Mouse (Mus musculus) myocyte (in vitro differentiated cells): Measurements from ENCODE around the gene Sema3e. TPM values are rescaled to one million over a fixed set of nuclear protein-coding genes. Genes with fewer than 3 reads are reported as not detected.

Experiments used
- H3K27me3 ChIP-seq: one replicate; pipeline ENCODE4 v1.6.1; 2011; ENCODE audit not compliant: control insufficient read depth, insufficient read depth, insufficient read length
- H3K36me3 ChIP-seq: one replicate; pipeline ENCODE4 v1.6.1; 2011; ENCODE audit not compliant: control insufficient read depth, insufficient read depth
- H3K4me2 ChIP-seq: one replicate; pipeline ENCODE4 v1.6.1; 2011; ENCODE audit warnings: low read depth, control low read depth
- H3K4me3 ChIP-seq: one replicate; pipeline ENCODE4 v1.5.1; 2011; ENCODE audit warnings: mild to moderate bottlenecking, control low read depth, moderate library complexity
- H3K79me2 ChIP-seq: one replicate; pipeline ENCODE4 v1.6.1; 2011; ENCODE audit not compliant: control insufficient read depth, insufficient read depth
- H3ac ChIP-seq: one replicate; pipeline ENCODE4 v1.6.1; 2011; ENCODE audit not compliant: control insufficient read depth, insufficient read length
- CEBPB ChIP-seq: IDR thresholded peaks from 2 replicates; pipeline ENCODE4 v1.6.1; 2011; ENCODE audit warnings: mild to moderate bottlenecking, moderate library complexity; ENCODE audit not compliant: poor library complexity, insufficient read depth, severe bottlenecking
- E2F4 ChIP-seq: IDR thresholded peaks from one replicate; pipeline ENCODE4 v1.6.1; 2011; ENCODE audit warnings: mild to moderate bottlenecking, control low read depth, moderate library complexity; ENCODE audit not compliant: insufficient read depth
- MAX ChIP-seq: IDR thresholded peaks from one replicate; pipeline ENCODE4 v1.6.1; 2011; ENCODE audit warnings: low read depth, mild to moderate bottlenecking, control low read depth
- MYOD1 ChIP-seq, 3 experiments: IDR thresholded peaks; one replicate each; pipeline ENCODE4 v1.6.1; 2011; ENCODE audit warnings: control low read depth in 2 of 3, low read depth in 2 of 3, mild to moderate bottlenecking in 2 of 3, moderate library complexity in 1 of 3; ENCODE audit not compliant: insufficient read length in 2 of 3, control insufficient read depth in 1 of 3
- MYOG ChIP-seq, 3 experiments: IDR thresholded peaks; one replicate each; pipeline ENCODE4 v1.6.1; 2011; ENCODE audit warnings: control low read depth in 2 of 3, low read depth in 2 of 3, mild to moderate bottlenecking in 2 of 3; ENCODE audit not compliant: insufficient read length in 2 of 3, control insufficient read depth in 1 of 3, insufficient read depth in 1 of 3
- POLR2A ChIP-seq: IDR thresholded peaks from one replicate; pipeline ENCODE4 v1.6.1; 2011; ENCODE audit warnings: low read depth, mild to moderate bottlenecking, control low read depth, moderate library complexity; ENCODE audit not compliant: insufficient read length
- POLR2AphosphoS2 ChIP-seq: IDR thresholded peaks from one replicate; pipeline ENCODE4 v1.6.1; 2011; ENCODE audit warnings: low read depth, control low read depth; ENCODE audit not compliant: insufficient read length
- REST ChIP-seq: IDR thresholded peaks from one replicate; pipeline ENCODE4 v1.6.1; 2011; ENCODE audit warnings: mild to moderate bottlenecking, control low read depth, moderate library complexity; ENCODE audit not compliant: insufficient read depth, insufficient read length
- SRF ChIP-seq: IDR thresholded peaks from one replicate; pipeline ENCODE4 v1.6.1; 2011; ENCODE audit warnings: low read depth; ENCODE audit not compliant: control insufficient read depth, insufficient read length
- TCF12 ChIP-seq: IDR thresholded peaks from one replicate; pipeline ENCODE4 v1.6.1; 2011; ENCODE audit warnings: mild to moderate bottlenecking, control low read depth; ENCODE audit not compliant: poor library complexity, insufficient read depth, severe bottlenecking
- TCF3 ChIP-seq: IDR thresholded peaks from one replicate; pipeline ENCODE4 v1.6.1; 2011; ENCODE audit warnings: low read depth, control low read depth; ENCODE audit not compliant: insufficient read length
- USF1 ChIP-seq: IDR thresholded peaks from one replicate; pipeline ENCODE4 v1.6.1; 2011; ENCODE audit warnings: low read depth, mild to moderate bottlenecking, control low read depth, moderate library complexity
- polyA plus RNA-seq: library from polyadenylated mRNA; unstranded; fragments of >200 nt; fragmentation: generic; extraction: Trizol; gene quantifications from one replicate; pipeline ENCODE4 v1.2.1, GENCODE M21; 2012; ENCODE audit warnings: missing spikeins

The Sema3e gene
- polyA plus RNA-seq, 1 experiment: 9.9 TPM

GRCm38 (mm10) chr5:14224509-14224908 lies 199.4 kb downstream of the Sema3e start:
- H3ac ChIP-seq: no peak overlapping the region
- H3K4me3 ChIP-seq: no peak overlapping the region
- H3K36me3 ChIP-seq: no peaks in the 10 kb centered on the region
- no peak overlapping the region for H3K4me2 ChIP-seq
- no peaks in the 10 kb centered on the region for H3K27me3 ChIP-seq
- TF ChIP-seq MAX (no peak), POLR2AphosphoS2 (no peak), MYOG (IDR thresholded peaks at IDR 0.05; ENCODE audit: control insufficient read depth in 1 of 3, insufficient read depth in 1 of 3, insufficient read length in 2 of 3, low read depth in 2 of 3) (no peak), REST (no peak), TCF3 (no peak), SRF (no peak), TCF12 (no peak), CEBPB (no peak)
- no peaks in the 10 kb centered on the region for H3K79me2 ChIP-seq

DNA sequence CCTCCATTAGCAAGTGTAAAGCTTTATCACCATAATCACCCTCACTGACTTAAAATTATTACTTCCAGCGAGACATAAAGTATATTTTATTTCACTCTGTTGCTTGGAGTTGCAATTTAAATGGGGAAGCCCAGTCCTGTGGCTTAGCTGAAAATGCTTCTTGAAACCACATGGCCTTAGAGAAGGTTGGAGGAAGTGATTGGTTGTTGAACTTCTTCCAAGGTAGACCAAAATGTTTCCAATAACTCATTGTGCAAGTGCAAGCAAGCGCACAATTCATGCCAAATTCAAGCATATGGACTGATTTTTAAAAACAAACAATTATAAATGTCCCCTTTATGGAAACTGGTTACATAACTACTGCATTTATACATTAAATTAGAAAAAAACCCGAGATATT lies 206.0 kb downstream of the Sema3e start:
- no peaks in the 10 kb centered on the region for H3K79me2 ChIP-seq
- peaks cover 7% of the 10 kb centered on the region for H3K36me3 ChIP-seq
- no peak overlapping the region for H3K4me2 ChIP-seq
- H3ac ChIP-seq: no peak overlapping the region
- no peak overlapping the region for H3K4me3 ChIP-seq
- TF ChIP-seq REST (no peak), POLR2AphosphoS2 (no peak), TCF12 (no peak), POLR2A (no peak), CEBPB (no peak), MYOG (IDR thresholded peaks at IDR 0.05; ENCODE audit: control insufficient read depth in 1 of 3, insufficient read depth in 1 of 3, insufficient read length in 2 of 3, low read depth in 2 of 3) (no peak), TCF3 (no peak), USF1 (no peak), SRF (no peak), MAX (no peak), E2F4 (no peak), MYOD1 (IDR thresholded peaks at IDR 0.05; ENCODE audit: control insufficient read depth in 1 of 3, insufficient read length in 2 of 3, low read depth in 2 of 3) (no peak)
- H3K27me3 ChIP-seq: no peaks in the 10 kb centered on the region

DNA sequence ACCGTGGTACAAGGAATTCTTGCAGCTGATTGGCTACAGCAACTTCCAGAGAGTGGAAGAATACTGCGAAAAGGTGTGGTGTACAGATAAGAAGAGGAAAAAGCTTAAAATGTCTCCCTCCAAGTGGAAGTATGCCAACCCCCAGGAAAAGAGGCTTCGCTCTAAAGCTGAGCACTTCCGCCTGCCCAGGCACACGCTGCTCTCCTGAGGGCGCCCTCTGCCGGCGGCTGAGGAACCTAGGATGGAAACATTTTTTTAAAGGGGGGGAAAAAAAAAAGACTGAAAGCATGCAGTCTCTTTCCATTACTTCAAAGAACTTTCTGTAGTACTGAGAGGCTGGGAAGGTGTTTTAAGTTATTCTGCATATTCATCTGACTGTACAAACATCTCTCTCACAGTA lies 227.5 kb downstream of the Sema3e start:
- H3ac ChIP-seq: no peak overlapping the region
- peaks cover 3% of the 10 kb centered on the region for H3K36me3 ChIP-seq
- no peaks in the 10 kb centered on the region for H3K27me3 ChIP-seq
- TF ChIP-seq TCF3 (no peak), E2F4 (no peak), MAX (no peak), MYOD1 (IDR thresholded peaks at IDR 0.05; ENCODE audit: control insufficient read depth in 1 of 3, insufficient read length in 2 of 3, low read depth in 2 of 3) (no peak), MYOG (IDR thresholded peaks at IDR 0.05; ENCODE audit: control insufficient read depth in 1 of 3, insufficient read depth in 1 of 3, insufficient read length in 2 of 3, low read depth in 2 of 3) (no peak), POLR2AphosphoS2 (no peak), SRF (no peak), TCF12 (no peak), USF1 (no peak), POLR2A (no peak), REST (no peak), CEBPB (no peak)
- H3K79me2 ChIP-seq: no peaks in the 10 kb centered on the region
- no peak overlapping the region for H3K4me3 ChIP-seq
- no peak overlapping the region for H3K4me2 ChIP-seq

DNA sequence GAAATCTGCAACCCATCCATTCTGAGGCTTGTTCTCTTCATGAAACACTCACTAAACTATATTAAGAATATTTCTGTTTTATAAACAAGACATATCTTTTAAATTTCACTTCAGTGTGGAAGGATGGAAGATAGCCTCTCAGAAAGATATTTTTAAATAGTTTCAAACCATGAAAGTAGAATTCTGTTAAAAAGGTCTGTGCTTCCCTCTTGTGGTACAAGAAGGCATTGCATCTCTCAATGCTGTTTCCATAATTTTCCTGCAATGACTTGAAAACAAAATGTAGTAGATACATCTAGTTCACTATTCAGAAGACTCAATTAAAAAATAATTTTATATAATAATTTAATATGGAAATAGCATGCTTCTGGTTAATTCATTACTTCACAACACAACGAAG lies 228.3 kb downstream of the Sema3e start:
- H3K79me2 ChIP-seq: no peaks in the 10 kb centered on the region
- no peak overlapping the region for H3K4me2 ChIP-seq
- TF ChIP-seq TCF3: no peak
- TF ChIP-seq TCF12: no peak
- no peak for TF ChIP-seq POLR2AphosphoS2
- TF ChIP-seq MAX: no peak
- no peaks in the 10 kb centered on the region for H3K27me3 ChIP-seq
- no peak overlapping the region for H3K4me3 ChIP-seq
- peaks cover 3% of the 10 kb centered on the region for H3K36me3 ChIP-seq
- no peak overlapping the region for H3ac ChIP-seq

DNA sequence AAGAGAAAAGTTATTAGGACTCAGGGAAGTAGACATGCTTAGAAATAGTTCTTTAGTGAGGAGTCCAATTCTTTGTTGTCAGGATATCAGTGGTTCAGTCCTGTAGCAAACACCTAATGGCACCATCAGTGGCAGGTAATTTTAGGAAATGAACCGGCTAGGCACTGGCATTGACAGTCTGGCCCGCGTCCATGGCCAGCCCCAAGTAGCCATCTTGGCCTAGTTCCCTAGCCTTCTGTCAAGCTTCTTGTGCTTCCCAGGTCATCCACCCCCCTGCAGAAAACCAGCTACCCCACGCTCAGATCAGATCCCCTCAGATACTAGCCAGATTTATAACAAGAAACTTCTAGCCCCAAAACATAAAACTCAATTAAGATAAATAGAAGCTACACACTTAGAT lies 235.1 kb downstream of the Sema3e start:
- Histone ChIP-seq H3K36me3 (no peaks in the 10 kb centered on the region), H3K4me2 (no peak overlapping the region), H3K79me2 (no peaks in the 10 kb centered on the region), H3K27me3 (no peaks in the 10 kb centered on the region), H3ac (no peak overlapping the region), H3K4me3 (no peak overlapping the region)
- TF ChIP-seq TCF3: no peak
- TF ChIP-seq CEBPB: no peak

GRCm38 (mm10) chr5:14267400-14267799 lies 242.3 kb downstream of the Sema3e start:
- Histone ChIP-seq H3ac (no peak overlapping the region), H3K36me3 (no peaks in the 10 kb centered on the region), H3K27me3 (no peaks in the 10 kb centered on the region), H3K4me2 (no peak overlapping the region), H3K4me3 (no peak overlapping the region), H3K79me2 (no peaks in the 10 kb centered on the region)
- no peak for TF ChIP-seq E2F4
- TF ChIP-seq SRF: no peak
- TF ChIP-seq MYOD1 (IDR thresholded peaks at IDR 0.05; ENCODE audit: control insufficient read depth in 1 of 3, insufficient read length in 2 of 3, low read depth in 2 of 3): no peak
- no peak for TF ChIP-seq TCF12
- no peak for TF ChIP-seq TCF3
- no peak for TF ChIP-seq CEBPB
- TF ChIP-seq MAX: no peak
- no peak for TF ChIP-seq POLR2A
- no peak for TF ChIP-seq REST
- TF ChIP-seq MYOG (IDR thresholded peaks at IDR 0.05; ENCODE audit: control insufficient read depth in 1 of 3, insufficient read depth in 1 of 3, insufficient read length in 2 of 3, low read depth in 2 of 3): no peak
- no peak for TF ChIP-seq USF1
- TF ChIP-seq POLR2AphosphoS2: no peak
